Mouse (Mus musculus) liver, embryonic 14.5 days (tissue): Measurements from ENCODE around the gene Trim9. TPM values are rescaled to one million over a fixed set of nuclear protein-coding genes. Genes with fewer than 3 reads are reported as not detected.

Experiments used
- ATAC-seq: fragments of 200-750 bp; cut with Nextera tagmentation; 2 replicates; pipeline ENCODE4 v1.8.0; 2017; ENCODE audit warnings: moderate number of reproducible peaks, mild to moderate bottlenecking, moderate library complexity; ENCODE audit not compliant: insufficient read depth
- DNase-seq, 3 experiments: peaks; one replicate each; pipeline ENCODE4 v3.0.0-alpha.2; 2012 to 2013; ENCODE audit warnings: low read depth in 3 of 3, low spot score in 3 of 3
- H3K27ac ChIP-seq: fragments of 300-500 bp; sonication (generic); 2 replicates; pipeline ENCODE4 v1.5.1; 2014; ENCODE audit warnings: moderate library complexity, mild to moderate bottlenecking, control low read depth, inconsistent platforms
- H3K27me3 ChIP-seq: fragments of 300-500 bp; sonication (generic); 2 replicates; pipeline ENCODE4 v1.6.1; 2014; ENCODE audit warnings: mild to moderate bottlenecking, low read length, moderate library complexity; ENCODE audit not compliant: control insufficient read depth, insufficient read depth
- H3K36me3 ChIP-seq: fragments of 300-500 bp; sonication (generic); replicated peaks from 2 replicates; pipeline ENCODE4 v1.6.1; 2014; ENCODE audit warnings: low read depth; ENCODE audit not compliant: control insufficient read depth, insufficient read depth
- H3K4me1 ChIP-seq, 2 experiments: fragments of 200-500 bp in 1 of 2; fragments of 300-500 bp in 1 of 2; sonication (generic) in 1 of 2; replicated peaks; 2 replicates each; pipeline ENCODE4 v1.6.1; 2012 to 2014; ENCODE audit warnings: antibody characterized with exemption in 1 of 2, inconsistent platforms in 1 of 2, low read length in 1 of 2; ENCODE audit not compliant: control insufficient read depth in 2 of 2, insufficient read depth in 2 of 2
- H3K4me2 ChIP-seq: fragments of 300-500 bp; sonication (generic); 2 replicates; pipeline ENCODE4 v1.6.1; 2014; ENCODE audit warnings: low read depth, mild to moderate bottlenecking, control low read depth, moderate library complexity
- H3K4me3 ChIP-seq, 2 experiments: fragments of 200-500 bp in 1 of 2; fragments of 300-500 bp in 1 of 2; sonication (generic) in 1 of 2; 2 replicates each; pipeline ENCODE4 v1.5.1; 2012 to 2014; ENCODE audit warnings: low read depth in 2 of 2, low read length in 2 of 2, mild to moderate bottlenecking in 2 of 2, control low read depth in 1 of 2, inconsistent platforms in 1 of 2, moderate library complexity in 1 of 2; ENCODE audit not compliant: insufficient read depth in 1 of 2
- H3K9ac ChIP-seq: fragments of 300-500 bp; sonication (generic); replicated peaks from 2 replicates; pipeline ENCODE4 v1.6.1; 2014; ENCODE audit warnings: mild to moderate bottlenecking, control low read depth, moderate library complexity
- H3K9me3 ChIP-seq: fragments of 300-500 bp; sonication (generic); 2 replicates; pipeline ENCODE4 v1.6.1; 2016; ENCODE audit warnings: low read length, mixed read lengths; ENCODE audit not compliant: control insufficient read depth
- CTCF ChIP-seq: IDR thresholded peaks from 2 replicates; pipeline ENCODE4 v1.5.1; 2016; ENCODE audit warnings: antibody characterized with exemption, low read depth, control low read depth
- EP300 ChIP-seq: IDR thresholded peaks from 2 replicates; pipeline ENCODE4 v1.6.1; 2016; ENCODE audit warnings: antibody characterized with exemption, low read depth
- WGBS: fragments of 180-500 bp; shearing (Covaris S2); extraction: QIAGEN DNeasy Blood & Tissue Kit; methylation state at CpG from one replicate; pipeline ENCODE4 v1.1.7; 2014; ENCODE audit not compliant: insufficient replicate concordance; 5-methylcytosine and 5-hydroxymethylcytosine counted together
- polyA plus RNA-seq, 2 experiments: library from polyadenylated mRNA; depleted of rRNA in 1 of 2; stranded (reverse) in 1 of 2; unstranded in 1 of 2; fragments of >200 nt; fragmentation: Nextera tagmentation in 1 of 2; extraction: Ambion mirVana in 1 of 2; gene quantifications; 2 replicates each; pipeline versions ENCODE4 v1.2.1 to v1.2.3; 2012 to 2014

The Trim9 gene
- polyA plus RNA-seq, 2 experiments = 0.01 to 0.04 TPM

GRCm38 (mm10) chr12:70326956-70327355 is 20.5 kb downstream of the Trim9 start:
- ATAC-seq (no peak), DNase-seq (no peak)
- Histone ChIP-seq H3K4me2 (no peak overlapping the region), H3K4me1 (no peaks in the 10 kb centered on the region), H3K36me3 (no peaks in the 10 kb centered on the region), H3K27ac (no peak overlapping the region), H3K4me3 (no peak overlapping the region), H3K27me3 (no peaks in the 10 kb centered on the region), H3K9ac (no peak overlapping the region), H3K9me3 (no peaks in the 10 kb centered on the region)
- TF ChIP-seq EP300 = no peak
- no peak for TF ChIP-seq CTCF
- WGBS = 34% methylated on average over 1 of the region's 1 CpGs

DNA sequence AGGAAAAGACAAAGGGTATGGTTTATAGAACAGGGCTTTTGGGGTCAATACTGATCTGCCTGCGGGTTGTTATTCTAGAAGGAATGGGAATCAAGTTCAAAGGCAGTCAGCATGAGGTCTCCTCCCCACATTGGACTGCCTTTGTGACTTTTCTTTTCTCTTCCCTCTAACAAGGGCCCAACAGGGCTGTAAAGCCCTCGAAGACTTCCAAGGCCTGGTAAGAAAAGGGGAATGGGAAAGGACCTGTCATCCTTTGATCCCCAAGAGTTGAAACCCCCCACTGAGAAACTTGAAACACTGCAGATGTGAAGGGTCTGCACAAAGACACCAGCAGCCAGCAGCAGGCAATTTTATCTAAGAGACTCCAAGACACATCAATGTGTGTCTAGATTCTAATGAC is 21.0 kb downstream of the Trim9 start:
- WGBS = 38% methylated on average over 2 of the region's 2 CpGs
- Histone ChIP-seq H3K4me2 (no peak overlapping the region), H3K27ac (no peak overlapping the region), H3K4me3 (no peak overlapping the region), H3K27me3 (no peaks in the 10 kb centered on the region), H3K9me3 (no peaks in the 10 kb centered on the region), H3K4me1 (no peaks in the 10 kb centered on the region), H3K36me3 (no peaks in the 10 kb centered on the region), H3K9ac (no peak overlapping the region)
- ATAC-seq (no peak), DNase-seq (no peak)
- TF ChIP-seq CTCF = no peak
- TF ChIP-seq EP300 = no peak

- WGBS = 67% methylated on average over 7 of the region's 7 CpGs
- no peak for ATAC-seq
Observed at GRCm38 (mm10) chr12:70325826-70326225, 21.6 kb downstream of the Trim9 start.

DNA sequence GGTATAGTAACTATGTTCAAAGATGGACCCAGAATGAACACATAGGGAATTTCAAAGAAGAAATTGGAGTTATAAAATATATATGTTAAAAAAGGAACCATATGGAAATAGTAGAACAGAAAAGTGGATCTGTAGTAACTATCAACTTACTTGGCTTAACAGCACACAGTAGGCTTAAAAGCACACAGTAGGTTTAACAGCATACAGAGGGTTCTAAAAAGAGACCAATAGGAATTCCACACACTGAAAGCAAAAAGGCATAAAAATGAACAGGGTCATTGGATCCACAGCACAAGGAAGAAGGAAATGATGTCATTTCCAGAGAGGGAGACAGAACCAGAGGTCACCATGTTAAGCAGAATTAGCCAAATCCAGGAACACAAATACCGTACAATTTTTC is 24.6 kb downstream of the Trim9 start:
- no peak overlapping the region for H3K4me3 ChIP-seq
- no peak for ATAC-seq
- 34% methylated on average over 1 of the region's 1 CpGs for WGBS
- H3K9me3 ChIP-seq = no peaks in the 10 kb centered on the region
- no peak overlapping the region for H3K9ac ChIP-seq
- H3K36me3 ChIP-seq = no peaks in the 10 kb centered on the region
- no peaks in the 10 kb centered on the region for H3K27me3 ChIP-seq
- TF ChIP-seq EP300 (no peak), CTCF (no peak)
- no peak overlapping the region for H3K27ac ChIP-seq
- H3K4me1 ChIP-seq = no peaks in the 10 kb centered on the region
- H3K4me2 ChIP-seq = no peak overlapping the region
- DNase-seq = no peak

More at GRCm38 (mm10) chr12:70325826-70326225, 21.6 kb downstream of the Trim9 start:
- no peaks in the 10 kb centered on the region for H3K9me3 ChIP-seq
- no peak for DNase-seq
- TF ChIP-seq EP300 (no peak), CTCF (no peak)
- H3K4me1 ChIP-seq = no peaks in the 10 kb centered on the region
- H3K27me3 ChIP-seq = no peaks in the 10 kb centered on the region
- H3K27ac ChIP-seq = no peak overlapping the region
- H3K4me3 ChIP-seq = no peak overlapping the region
- no peak overlapping the region for H3K4me2 ChIP-seq
- H3K9ac ChIP-seq = no peak overlapping the region
- no peaks in the 10 kb centered on the region for H3K36me3 ChIP-seq

- no peaks in the 10 kb centered on the region for H3K36me3 ChIP-seq
- no peaks in the 10 kb centered on the region for H3K27me3 ChIP-seq
- 72% methylated on average over 9 of the region's 9 CpGs for WGBS
- TF ChIP-seq CTCF (no peak), EP300 (no peak)
- H3K4me1 ChIP-seq = no peaks in the 10 kb centered on the region
- DNase-seq = no peak
- H3K4me2 ChIP-seq = no peak overlapping the region
- ATAC-seq = no peak
- no peaks in the 10 kb centered on the region for H3K9me3 ChIP-seq
- H3K27ac ChIP-seq = no peak overlapping the region
- H3K9ac ChIP-seq = no peak overlapping the region
- no peak overlapping the region for H3K4me3 ChIP-seq
Observed at GRCm38 (mm10) chr12:70316147-70316546, 31.3 kb downstream of the Trim9 start.

DNA sequence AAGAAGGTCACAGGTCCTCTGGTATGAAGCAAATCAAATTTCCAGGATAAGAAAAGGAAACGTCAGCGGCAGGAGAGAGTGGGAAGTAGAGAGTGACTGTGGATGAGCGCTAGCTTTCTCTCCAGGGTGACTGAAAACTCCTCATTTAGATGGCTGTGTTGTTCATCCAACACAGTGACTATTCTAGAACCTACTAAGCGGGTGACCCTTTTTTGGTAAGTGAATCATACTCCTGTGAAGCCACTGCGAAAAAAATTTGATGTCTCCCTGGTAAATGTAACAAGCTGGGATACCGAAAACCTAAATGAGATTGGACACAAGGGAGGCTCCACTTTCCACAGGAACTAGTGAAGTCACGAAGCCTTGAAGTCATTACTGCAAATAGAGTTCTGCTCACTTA is 39.5 kb downstream of the Trim9 start:
- H3K9me3 ChIP-seq = no peaks in the 10 kb centered on the region
- H3K27ac ChIP-seq = no peak overlapping the region
- ATAC-seq (no peak), DNase-seq (no peak)
- H3K9ac ChIP-seq = no peak overlapping the region
- H3K4me2 ChIP-seq = no peak overlapping the region
- H3K4me1 ChIP-seq = peaks cover 0 to 7% of the 10 kb centered on the region in 2 experiments; a peak in 3 of 4 replicates
- no peaks in the 10 kb centered on the region for H3K27me3 ChIP-seq
- 60% methylated on average over 7 of the region's 7 CpGs for WGBS
- H3K36me3 ChIP-seq = no peaks in the 10 kb centered on the region
- no peak for TF ChIP-seq EP300
- no peak for TF ChIP-seq CTCF
- no peak overlapping the region for H3K4me3 ChIP-seq
